ENCODE assay signal across 8 mouse cellular contexts in the genomic region with DNA sequence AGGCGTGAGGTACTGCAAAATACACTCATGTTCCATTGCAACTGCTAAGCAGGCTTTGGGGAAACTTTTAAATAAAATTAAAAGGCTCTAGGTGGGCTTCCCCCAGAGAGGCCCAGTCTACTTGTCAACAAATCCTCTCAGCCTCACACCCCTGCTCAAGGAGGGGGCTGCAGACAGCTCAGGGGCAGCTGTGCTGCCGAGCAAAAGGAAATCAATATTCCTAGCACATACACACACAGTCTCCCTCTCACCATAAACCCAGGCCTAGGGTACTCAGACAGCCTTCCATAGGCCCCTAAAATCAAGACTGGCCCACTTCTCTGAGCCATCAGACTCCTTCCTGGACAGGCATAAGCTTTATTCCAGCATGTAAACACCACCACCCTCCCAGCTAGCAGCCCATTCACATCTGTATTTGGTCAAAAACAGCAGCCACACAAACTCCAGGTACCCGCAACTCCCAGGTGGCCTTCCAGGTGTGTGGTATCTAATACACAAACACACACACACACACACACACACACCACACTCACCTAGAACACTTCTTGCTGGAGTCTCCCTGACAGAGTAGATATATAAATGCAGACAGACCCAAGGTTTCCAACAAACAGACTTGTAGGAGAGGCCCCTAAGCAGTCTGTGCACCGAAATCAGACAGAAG.
DNase-seq lines count a peak whose midpoint lies in the region; ATAC-seq and TF ChIP-seq lines count a peak whose summit lies in the region.

No protein-coding gene starts in this region.

- no peaks in the 10 kb centered on the region for H3K27me3 ChIP-seq in lung, embryonic 16.5 days (ENCODE audit: control insufficient read depth, insufficient read depth, low read depth, low read length)
- H3K27me3 ChIP-seq in intestine, postnatal 0 days (replicated peaks; ENCODE audit: control insufficient read depth, insufficient read depth, low read length), result no peaks in the 10 kb centered on the region
- no peaks in the 10 kb centered on the region for H3K27me3 ChIP-seq in neural tube, embryonic 14.5 days (ENCODE audit: control insufficient read depth, insufficient read depth, low read length)

- peak overlapping the region; percentile 81 for H3K27ac ChIP-seq in lung, embryonic 16.5 days (ENCODE audit: low read length)
- H3K27ac ChIP-seq in intestine, postnatal 0 days (ENCODE audit: low read depth, low read length), result peak overlapping the region; percentile 80
- 0 out of 2 replicates have a peak overlapping the region, but pooled peaks have one; percentile 36 for H3K27ac ChIP-seq in neural tube, embryonic 14.5 days (ENCODE audit: low read depth, low read length)

- no peaks in the 10 kb centered on the region for H3K36me3 ChIP-seq in lung, embryonic 16.5 days (ENCODE audit: control insufficient read depth, insufficient read depth, low read length)
- no peaks in the 10 kb centered on the region for H3K36me3 ChIP-seq in intestine, postnatal 0 days (ENCODE audit: control insufficient read depth, insufficient read depth)
- H3K36me3 ChIP-seq in neural tube, embryonic 14.5 days (ENCODE audit: control insufficient read depth, insufficient read depth, low read length), result no peaks in the 10 kb centered on the region

- peak overlapping the region; percentile 70 for H3K4me3 ChIP-seq in lung, embryonic 16.5 days (ENCODE audit: low read length)
- H3K4me3 ChIP-seq in intestine, postnatal 0 days (ENCODE audit: low read depth, low read length), result peak overlapping the region; percentile 76
- H3K4me3 ChIP-seq in neural tube, embryonic 14.5 days (ENCODE audit: low read depth, low read length), result peak overlapping the region; percentile 46

- peaks cover 78% of the 10 kb centered on the region for H3K4me1 ChIP-seq in lung, embryonic 16.5 days (replicated peaks; ENCODE audit: control insufficient read depth, insufficient read depth, low read length)
- H3K4me1 ChIP-seq in intestine, postnatal 0 days (replicated peaks; ENCODE audit: control insufficient read depth, insufficient read depth, low read length), result peaks cover 28% of the 10 kb centered on the region
- peaks cover 58% of the 10 kb centered on the region for H3K4me1 ChIP-seq in neural tube, embryonic 14.5 days (ENCODE audit: control insufficient read depth, insufficient read depth, low read length)

- no peaks in the 10 kb centered on the region for H3K9me3 ChIP-seq in lung, embryonic 16.5 days (ENCODE audit: control insufficient read depth, low read length)
- no peaks in the 10 kb centered on the region for H3K9me3 ChIP-seq in intestine, postnatal 0 days (ENCODE audit: control insufficient read depth)
- H3K9me3 ChIP-seq in neural tube, embryonic 14.5 days (ENCODE audit: control insufficient read depth, low read length), result no peaks in the 10 kb centered on the region

- no peak for DNase-seq in lung, postnatal 14 days
- no peak for DNase-seq in testis, postnatal 14 days (ENCODE audit: low spot score)
- DNase-seq in frontal cortex, adult 2 months (ENCODE audit: extremely low spot score in 1 of 2, low spot score in 1 of 2), result no peak

- ATAC-seq in lung, embryonic 16.5 days (ENCODE audit: low read depth), result no peak
- peak; percentile 19; the same call in 1 of the 2 replicates for ATAC-seq in erythroblast, adult 5-6 weeks (replicated peaks; ENCODE audit: low FRiP score, poor library complexity, severe bottlenecking)
- ATAC-seq in intestine, postnatal 0 days, result no peak
- peak; percentile 55; the same call in 1 of the 2 replicates for ATAC-seq in neural tube, embryonic 14.5 days (ENCODE audit: low read depth)
- ATAC-seq in activated CD4-positive, CD25-positive, alpha-beta regulatory T cell, adult 4 months, result no peak

- TF ChIP-seq CTCF in intestine, postnatal 0 days (IDR thresholded peaks at IDR 0.05; ENCODE audit: low read depth), result no peak

- peak overlapping the region; percentile 82 for H3K9ac ChIP-seq in lung, embryonic 16.5 days (ENCODE audit: low read length)
- peak overlapping the region; percentile 78 for H3K9ac ChIP-seq in intestine, postnatal 0 days (ENCODE audit: low read depth, low read length)
- no peak overlapping the region; the same call in 1 of the 2 replicates for H3K9ac ChIP-seq in neural tube, embryonic 14.5 days (replicated peaks; ENCODE audit: low read depth, low read length)

- H3K4me2 ChIP-seq in lung, embryonic 16.5 days (ENCODE audit: low read depth, low read length), result peak overlapping the region; percentile 71
- peak overlapping the region; percentile 95 for H3K4me2 ChIP-seq in intestine, postnatal 0 days (replicated peaks; ENCODE audit: low read depth)
- H3K4me2 ChIP-seq in neural tube, embryonic 14.5 days (ENCODE audit: low read depth, low read length), result peak overlapping the region; percentile 78

- WGBS in lung, embryonic 16.5 days, result 42% methylated on average over 4 of the region's 4 CpGs
- 31% methylated on average over 4 of the region's 4 CpGs for WGBS in intestine, postnatal 0 days
- WGBS in neural tube, embryonic 14.5 days, result 49% methylated on average over 4 of the region's 4 CpGs

Comparison
In these comparisons a context has a peak if more than half of its experiments do, and no peak if none do; other contexts are left out.
1. ATAC-seq: peak in erythroblast, adult 5-6 weeks (single experiment) and neural tube, embryonic 14.5 days (single experiment); none in lung, embryonic 16.5 days (single experiment), intestine, postnatal 0 days (single experiment) and activated CD4-positive, CD25-positive, alpha-beta regulatory T cell, adult 4 months (single experiment).
2. Peak in every context shown above with its lines, with median percentiles within 50 percentile points of each other: H3K27ac ChIP-seq, H3K4me2 ChIP-seq and H3K4me3 ChIP-seq.